Mouse (Mus musculus): ENCODE data around the gene Gsap. TPM values are rescaled to one million over a fixed set of nuclear protein-coding genes. Genes with fewer than 3 reads are reported as not detected.

The Gsap gene
- total and polyA plus RNA-seq, 3 experiments, result 0.27 TPM; not detected in 2

DNA sequence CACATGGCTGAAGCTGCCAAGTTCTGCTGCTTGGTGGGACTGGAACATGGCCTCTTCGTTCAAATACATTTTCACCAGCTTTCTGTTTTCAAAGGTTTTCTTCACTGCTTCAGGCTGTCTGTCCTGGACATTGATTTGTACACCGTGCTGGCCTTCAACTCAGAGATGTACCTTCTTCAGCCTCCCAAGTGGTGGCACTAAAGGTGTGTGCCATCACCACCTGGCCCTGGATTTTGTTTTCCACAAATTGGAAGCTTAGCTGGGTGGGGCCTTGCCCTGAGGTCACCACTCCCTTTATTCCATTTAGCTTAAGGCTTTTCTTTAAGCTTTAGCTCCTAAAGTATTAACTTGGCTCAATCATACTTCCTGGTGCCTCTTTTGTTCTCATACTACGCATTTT lies 22.6 kb upstream of the Gsap start:
- Histone ChIP-seq H3K9me3 (replicated peaks) (no peaks in the 10 kb centered on the region), H3K4me1 (ENCODE audit: insufficient read depth, low read depth, low read length) (no peaks in the 10 kb centered on the region), H3K36me3 (replicated peaks) (no peaks in the 10 kb centered on the region), H3K4me3 (ENCODE audit: low read depth, low read length) (no peak overlapping the region), H3K27me3 (ENCODE audit: insufficient read depth, low read length) (peaks cover 14% of the 10 kb centered on the region)
- ATAC-seq (ENCODE audit: extremely low read depth, insufficient number of reproducible peaks, low FRiP score, poor library complexity, severe bottlenecking) (no peak), DNase-seq (ENCODE audit: low spot score) (no peak)
- TF ChIP-seq GATA1 (IDR thresholded peaks at IDR 0.05; ENCODE audit: borderline replicate concordance, low read length) (no peak), CTCF (IDR thresholded peaks at IDR 0.05; ENCODE audit: low read depth, low read length) (no peak), TAL1 (conservative IDR thresholded peaks at IDR 0.05; ENCODE audit: low read depth, low read length) (no peak), POLR2AphosphoS5 (IDR thresholded peaks at IDR 0.05; ENCODE audit: insufficient replicate concordance, low read depth, low read length) (no peak), GATA2 (IDR thresholded peaks at IDR 0.05; ENCODE audit: borderline replicate concordance, low read depth, low read length) (no peak)

GRCm38 (mm10) chr5:21168689-21169345 lies 17.2 kb upstream of the Gsap start:
- Histone ChIP-seq H3K4me1 (ENCODE audit: insufficient read depth, low read depth, low read length) (no peaks in the 10 kb centered on the region), H3K9me3 (replicated peaks) (no peaks in the 10 kb centered on the region), H3K27me3 (ENCODE audit: insufficient read depth, low read length) (peaks cover 34% of the 10 kb centered on the region), H3K4me3 (ENCODE audit: low read depth, low read length) (no peak overlapping the region), H3K36me3 (replicated peaks) (no peaks in the 10 kb centered on the region)
- ATAC-seq (ENCODE audit: extremely low read depth, insufficient number of reproducible peaks, low FRiP score, poor library complexity, severe bottlenecking), result no peak
- TF ChIP-seq POLR2AphosphoS5 (IDR thresholded peaks at IDR 0.05; ENCODE audit: insufficient replicate concordance, low read depth, low read length) (no peak), CTCF (IDR thresholded peaks at IDR 0.05; ENCODE audit: low read depth, low read length) (no peak), TAL1 (conservative IDR thresholded peaks at IDR 0.05; ENCODE audit: low read depth, low read length) (no peak), GATA1 (IDR thresholded peaks at IDR 0.05; ENCODE audit: borderline replicate concordance, low read length) (no peak), GATA2 (IDR thresholded peaks at IDR 0.05; ENCODE audit: borderline replicate concordance, low read depth, low read length) (no peak)
- no peak for DNase-seq (ENCODE audit: low spot score)

GRCm38 (mm10) chr5:21169346-21169745 lies 16.7 kb upstream of the Gsap start:
- no peaks in the 10 kb centered on the region for H3K9me3 ChIP-seq (replicated peaks)
- no peaks in the 10 kb centered on the region for H3K4me1 ChIP-seq (ENCODE audit: insufficient read depth, low read depth, low read length)
- DNase-seq (ENCODE audit: low spot score) (no peak), ATAC-seq (ENCODE audit: extremely low read depth, insufficient number of reproducible peaks, low FRiP score, poor library complexity, severe bottlenecking) (no peak)
- H3K4me3 ChIP-seq (ENCODE audit: low read depth, low read length), result no peak overlapping the region
- H3K36me3 ChIP-seq (replicated peaks), result no peaks in the 10 kb centered on the region
- TF ChIP-seq GATA2 (IDR thresholded peaks at IDR 0.05; ENCODE audit: borderline replicate concordance, low read depth, low read length) (no peak), POLR2AphosphoS5 (IDR thresholded peaks at IDR 0.05; ENCODE audit: insufficient replicate concordance, low read depth, low read length) (no peak), CTCF (IDR thresholded peaks at IDR 0.05; ENCODE audit: low read depth, low read length) (no peak), TAL1 (conservative IDR thresholded peaks at IDR 0.05; ENCODE audit: low read depth, low read length) (no peak), GATA1 (IDR thresholded peaks at IDR 0.05; ENCODE audit: borderline replicate concordance, low read length) (no peak)
- peaks cover 38% of the 10 kb centered on the region for H3K27me3 ChIP-seq (ENCODE audit: insufficient read depth, low read length)

GRCm38 (mm10) chr5:21169877-21170276 lies 16.2 kb upstream of the Gsap start:
- Histone ChIP-seq H3K4me3 (ENCODE audit: low read depth, low read length) (no peak overlapping the region), H3K9me3 (replicated peaks) (no peaks in the 10 kb centered on the region), H3K4me1 (ENCODE audit: insufficient read depth, low read depth, low read length) (no peaks in the 10 kb centered on the region), H3K36me3 (replicated peaks) (no peaks in the 10 kb centered on the region), H3K27me3 (ENCODE audit: insufficient read depth, low read length) (peaks cover 36% of the 10 kb centered on the region)
- ATAC-seq (ENCODE audit: extremely low read depth, insufficient number of reproducible peaks, low FRiP score, poor library complexity, severe bottlenecking), result no peak
- no peak for TF ChIP-seq GATA2 (IDR thresholded peaks at IDR 0.05; ENCODE audit: borderline replicate concordance, low read depth, low read length)
- TF ChIP-seq TAL1 (conservative IDR thresholded peaks at IDR 0.05; ENCODE audit: low read depth, low read length), result no peak
- no peak for TF ChIP-seq POLR2AphosphoS5 (IDR thresholded peaks at IDR 0.05; ENCODE audit: insufficient replicate concordance, low read depth, low read length)
- TF ChIP-seq GATA1 (IDR thresholded peaks at IDR 0.05; ENCODE audit: borderline replicate concordance, low read length), result no peak
- TF ChIP-seq CTCF (IDR thresholded peaks at IDR 0.05; ENCODE audit: low read depth, low read length), result no peak
- DNase-seq (ENCODE audit: low spot score), result no peak

- no peak overlapping the region for H3K4me3 ChIP-seq (ENCODE audit: low read depth, low read length)
These were observed 15.6 kb upstream of the Gsap start for GRCm38 (mm10) chr5:21170440-21170839.

DNA sequence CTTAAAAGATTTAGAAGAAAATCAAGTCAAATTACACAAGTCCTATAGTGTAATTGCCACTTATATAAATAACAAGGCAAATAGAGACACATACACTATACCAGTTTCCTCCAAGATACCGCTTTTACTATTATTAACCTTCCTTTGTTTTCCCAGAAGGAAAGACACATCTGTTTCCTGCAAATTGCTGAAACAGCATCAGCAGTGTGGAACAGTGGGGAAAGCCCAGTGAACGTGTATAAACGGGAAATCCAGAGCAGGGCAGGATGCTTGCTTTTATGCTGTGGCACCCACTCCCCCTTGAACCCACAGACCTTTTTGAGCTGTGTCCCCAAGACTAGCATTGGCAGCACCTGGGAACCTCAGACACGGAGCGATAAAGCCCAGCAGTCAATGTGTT lies 15.2 kb upstream of the Gsap start:
- no peaks in the 10 kb centered on the region for H3K9me3 ChIP-seq (replicated peaks)
- peaks cover 39% of the 10 kb centered on the region for H3K27me3 ChIP-seq (ENCODE audit: insufficient read depth, low read length)
- DNase-seq (ENCODE audit: low spot score) (no peak), ATAC-seq (ENCODE audit: extremely low read depth, insufficient number of reproducible peaks, low FRiP score, poor library complexity, severe bottlenecking) (no peak)
- H3K36me3 ChIP-seq (replicated peaks), result no peaks in the 10 kb centered on the region
- no peaks in the 10 kb centered on the region for H3K4me1 ChIP-seq (ENCODE audit: insufficient read depth, low read depth, low read length)
- no peak overlapping the region for H3K4me3 ChIP-seq (ENCODE audit: low read depth, low read length)
- TF ChIP-seq GATA1 (IDR thresholded peaks at IDR 0.05; ENCODE audit: borderline replicate concordance, low read length) (no peak), POLR2AphosphoS5 (IDR thresholded peaks at IDR 0.05; ENCODE audit: insufficient replicate concordance, low read depth, low read length) (no peak), GATA2 (IDR thresholded peaks at IDR 0.05; ENCODE audit: borderline replicate concordance, low read depth, low read length) (no peak)

More at GRCm38 (mm10) chr5:21170440-21170839, 15.6 kb upstream of the Gsap start:
- no peak for ATAC-seq (ENCODE audit: extremely low read depth, insufficient number of reproducible peaks, low FRiP score, poor library complexity, severe bottlenecking)
- H3K27me3 ChIP-seq (ENCODE audit: insufficient read depth, low read length), result peaks cover 39% of the 10 kb centered on the region
- no peaks in the 10 kb centered on the region for H3K4me1 ChIP-seq (ENCODE audit: insufficient read depth, low read depth, low read length)
- no peaks in the 10 kb centered on the region for H3K9me3 ChIP-seq (replicated peaks)
- DNase-seq (ENCODE audit: low spot score), result no peak
- no peaks in the 10 kb centered on the region for H3K36me3 ChIP-seq (replicated peaks)
- TF ChIP-seq POLR2AphosphoS5 (IDR thresholded peaks at IDR 0.05; ENCODE audit: insufficient replicate concordance, low read depth, low read length) (no peak), GATA1 (IDR thresholded peaks at IDR 0.05; ENCODE audit: borderline replicate concordance, low read length) (no peak), CTCF (IDR thresholded peaks at IDR 0.05; ENCODE audit: low read depth, low read length) (no peak), GATA2 (IDR thresholded peaks at IDR 0.05; ENCODE audit: borderline replicate concordance, low read depth, low read length) (no peak), TAL1 (conservative IDR thresholded peaks at IDR 0.05; ENCODE audit: low read depth, low read length) (no peak)
